Mouse (Mus musculus) cerebellum, adult 2 months (tissue): ENCODE results near the gene L3mbtl4.

Experiments used
- CTCF ChIP-seq: fragments of 200-500 bp; IDR thresholded peaks from 2 replicates; pipeline ENCODE4 v1.5.1; 2011; ENCODE audit warnings: low read depth, mild to moderate bottlenecking, control low read depth, low read length, moderate library complexity, borderline replicate concordance; ENCODE audit not compliant: insufficient read depth
- POLR2A ChIP-seq: fragments of 200-500 bp; IDR thresholded peaks from 2 replicates; pipeline ENCODE4 v1.6.1; 2011; ENCODE audit warnings: low read length, control low read depth, borderline replicate concordance; ENCODE audit not compliant: insufficient read depth

GRCm38 (mm10) chr17:68754789-68755188, 481.2 kb downstream of the L3mbtl4 start:
- no peak for TF ChIP-seq CTCF
- TF ChIP-seq POLR2A, result no peak
